Mouse (Mus musculus): ENCODE data around the gene Il4i1.

Il4i1 gene

GRCm38 (mm10) chr7:44815721-44816469 lies at the start of gene Il4i1, which contains the start of gene Nup62:
Il4i1 (plus strand) TSS chr7:44816387.
Nup62 (plus strand) TSS chr7:44816088.
- peak; percentile 100 for DNase-seq

- no peak for DNase-seq
Observed at GRCm38 (mm10) chr7:44768129-44768528, 48.1 kb upstream of the Il4i1 start.

GRCm38 (mm10) chr7:44770046-44770578 lies 46.1 kb upstream of the Il4i1 start:
- peak; percentile 32 for DNase-seq

DNA sequence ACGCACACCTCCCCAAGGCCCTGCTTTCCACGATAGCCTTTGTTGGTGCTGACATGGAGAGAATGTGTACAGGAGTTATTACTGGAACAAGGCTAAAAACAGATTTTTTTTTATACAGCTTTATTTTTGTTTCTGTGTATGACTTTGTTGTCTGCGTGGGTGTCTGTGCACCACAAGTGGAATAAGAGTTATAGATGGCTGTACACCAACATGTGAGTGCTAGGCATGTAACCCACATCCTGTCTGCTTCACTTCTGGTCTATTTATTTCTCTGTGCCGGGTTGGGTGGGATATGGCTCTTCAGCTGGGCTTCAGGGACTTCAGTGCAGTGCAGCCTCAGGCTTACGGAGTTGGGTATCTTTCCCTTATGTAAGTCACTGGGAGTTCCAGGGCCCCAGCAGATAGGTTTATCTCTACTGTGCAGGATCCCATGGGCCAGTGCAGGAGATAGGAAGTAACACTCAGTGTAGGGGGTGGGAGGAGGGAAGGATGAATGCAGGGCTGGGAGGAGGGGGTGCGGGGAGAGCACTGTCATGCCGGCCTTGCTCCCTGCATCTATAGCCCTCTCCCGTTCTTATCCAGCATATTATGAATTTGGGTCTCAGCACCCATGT lies 43.5 kb upstream of the Il4i1 start:
- DNase-seq = no peak

DNA sequence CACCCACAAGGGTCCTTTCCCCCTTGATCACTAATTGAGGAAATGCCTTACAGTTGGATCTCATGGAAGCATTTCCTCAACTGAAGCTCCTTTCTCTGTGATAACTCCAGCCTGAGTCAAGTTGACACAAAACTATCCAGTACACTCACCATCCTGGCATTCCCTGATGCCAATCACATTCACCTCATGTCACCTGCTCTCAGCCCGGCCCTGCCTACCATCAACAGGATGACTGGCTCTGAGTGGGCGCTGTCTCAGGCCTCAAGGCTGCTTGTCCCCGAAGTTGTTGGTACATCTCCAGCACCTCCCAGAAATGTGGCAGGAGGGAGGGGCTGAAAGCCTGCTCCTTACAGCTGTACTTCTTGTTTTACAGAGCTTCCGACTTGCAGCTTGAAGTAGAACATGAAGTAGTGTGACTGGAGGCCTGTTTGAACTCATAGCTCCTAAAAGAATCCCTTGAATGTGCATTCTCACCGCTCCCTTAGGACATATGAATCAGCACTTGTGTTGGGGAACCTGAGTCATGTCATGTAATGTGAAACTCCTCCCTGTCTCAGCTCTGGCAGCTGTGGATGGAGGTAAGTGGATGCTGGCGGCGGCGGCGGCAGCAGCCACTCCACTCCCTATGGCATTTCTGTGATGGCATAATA lies 39.2 kb upstream of the Il4i1 start:
- DNase-seq = no peak

DNA sequence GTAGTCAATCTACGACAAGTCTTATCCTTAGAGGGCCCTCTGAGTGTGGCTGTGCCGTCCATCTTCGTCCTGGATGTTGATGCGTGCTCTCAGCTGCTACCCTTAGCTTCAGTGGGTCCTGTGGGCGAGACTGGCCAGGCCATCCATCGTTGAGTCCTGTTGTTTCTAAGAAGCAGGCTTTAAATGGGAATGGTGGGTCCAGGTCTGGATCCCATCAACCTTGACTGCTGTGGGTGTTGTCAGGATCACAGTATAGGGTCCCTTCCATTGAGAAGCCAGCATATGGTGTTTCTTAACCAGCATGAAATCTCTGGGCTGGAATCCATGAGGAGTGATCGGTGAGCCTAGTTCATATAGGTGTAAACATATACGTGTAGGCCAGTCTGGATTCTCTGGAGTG lies 36.1 kb upstream of the Il4i1 start:
- DNase-seq = no peak

- DNase-seq = no peak
Observed at GRCm38 (mm10) chr7:44789531-44789930, 26.7 kb upstream of the Il4i1 start.

- DNase-seq = no peak
Observed at GRCm38 (mm10) chr7:44790066-44790465, 26.1 kb upstream of the Il4i1 start.

DNA sequence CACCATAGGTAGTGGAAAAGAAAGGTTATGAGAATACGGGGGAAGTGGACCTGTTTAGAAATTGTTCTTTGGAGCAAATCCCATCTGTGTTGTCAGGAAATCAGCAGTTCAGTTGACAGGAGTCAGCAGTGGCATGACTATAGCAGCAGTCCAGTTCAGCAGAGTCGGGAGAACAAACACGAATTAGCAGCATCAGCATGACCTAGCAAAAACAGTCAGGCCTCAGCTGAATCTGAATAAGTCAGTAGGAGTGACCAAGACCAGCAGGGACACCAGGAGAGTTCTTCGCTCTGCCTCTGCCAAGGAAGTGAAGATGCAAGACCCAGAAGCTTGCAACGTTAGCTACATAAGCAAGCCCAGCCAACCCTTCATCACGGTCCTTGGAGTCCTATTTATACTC lies 23.4 kb upstream of the Il4i1 start:
- DNase-seq = no peak

DNA sequence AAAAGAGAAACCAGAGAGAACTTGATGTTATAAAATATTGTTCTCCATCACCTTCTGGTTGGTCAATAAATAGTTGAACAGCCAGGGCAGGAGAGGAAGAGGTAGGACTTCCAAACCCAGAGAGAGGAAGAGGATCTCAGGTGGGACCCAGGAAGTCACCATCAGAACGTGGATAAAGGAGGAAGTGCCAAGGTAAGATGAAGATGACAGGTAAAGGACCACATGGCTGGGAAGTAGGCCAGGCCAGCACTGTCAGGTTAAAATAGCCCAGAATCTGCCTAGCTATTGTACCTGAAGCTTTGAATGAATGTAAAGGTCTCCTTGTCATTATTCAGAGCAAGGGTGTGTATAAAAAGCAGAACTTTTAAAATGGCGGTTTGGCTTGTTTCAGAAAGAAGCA lies 7.3 kb upstream of the Il4i1 start:
- no peak for DNase-seq

- no peak for DNase-seq
Observed at GRCm38 (mm10) chr7:44809466-44809865, 6.7 kb upstream of the Il4i1 start.

- DNase-seq = no peak
Observed at GRCm38 (mm10) chr7:44810365-44810764, 5.8 kb upstream of the Il4i1 start.

GRCm38 (mm10) chr7:44810819-44811557 lies 5.2 kb upstream of the Il4i1 start:
- DNase-seq = no peak

DNA sequence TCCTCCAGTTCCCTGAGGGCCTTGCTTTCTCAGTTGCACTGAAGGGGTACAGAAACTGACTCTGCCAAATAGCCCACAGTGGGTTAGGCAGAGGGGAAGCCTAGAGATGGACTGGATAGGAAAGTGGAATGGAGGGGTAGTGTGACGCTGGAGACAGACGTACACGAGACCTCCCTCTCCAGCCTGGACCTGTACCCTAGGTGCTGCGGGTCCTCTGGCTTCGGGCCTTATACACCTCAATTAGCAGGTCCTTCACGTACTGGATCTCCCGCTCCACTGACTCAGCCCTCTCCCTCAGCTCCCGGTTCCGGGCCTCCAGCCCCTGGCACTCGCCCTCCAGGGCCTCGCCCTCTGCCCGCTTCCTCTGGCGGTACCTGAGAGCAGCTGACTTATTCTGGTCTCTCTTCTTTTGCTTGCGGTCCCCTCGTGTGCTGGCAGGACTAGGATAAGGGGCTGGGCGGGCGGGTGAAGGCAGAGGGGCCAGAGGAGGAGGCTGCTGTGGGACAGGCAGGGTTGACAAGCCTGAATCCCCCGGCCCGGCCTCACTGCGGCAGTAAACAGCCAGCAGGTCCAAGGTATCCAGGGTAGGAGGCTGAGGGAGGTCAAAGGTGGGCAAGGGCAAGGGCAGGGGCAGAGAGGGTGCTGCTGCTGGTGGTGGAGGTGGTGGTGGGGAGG lies 3.4 kb upstream of the Il4i1 start:
- DNase-seq = no peak

DNA sequence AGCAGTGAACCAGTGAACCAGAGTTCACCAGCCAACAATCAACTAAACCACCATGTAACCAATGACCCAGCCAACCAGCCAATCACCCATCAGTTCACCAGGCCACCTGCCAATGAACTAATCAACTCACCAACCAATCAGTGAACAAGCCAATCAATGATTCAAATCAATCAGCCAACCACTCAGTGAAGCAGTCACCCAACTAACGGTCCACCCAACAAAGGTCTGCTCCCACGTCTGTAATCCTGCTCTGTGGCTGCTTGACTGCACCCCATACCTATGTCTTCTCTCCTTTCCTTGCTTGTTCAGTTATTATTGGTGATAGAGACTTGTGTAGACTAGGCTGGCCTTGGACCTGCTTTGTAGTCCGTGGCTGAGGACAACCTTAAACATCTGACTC lies 2.2 kb upstream of the Il4i1 start:
- no peak for DNase-seq

GRCm38 (mm10) chr7:44814423-44814822 lies 1.8 kb upstream of the Il4i1 start:
- no peak for DNase-seq

- DNase-seq = no peak
Observed at GRCm38 (mm10) chr7:44814952-44815553, 1.1 kb upstream of the Il4i1 start.

- no peak for DNase-seq
Observed at GRCm38 (mm10) chr7:44816470-44817021, 359 bp downstream of the Il4i1 start, which contains the start of gene Atf5. Atf5 (minus strand) TSS chr7:44816658.

DNA sequence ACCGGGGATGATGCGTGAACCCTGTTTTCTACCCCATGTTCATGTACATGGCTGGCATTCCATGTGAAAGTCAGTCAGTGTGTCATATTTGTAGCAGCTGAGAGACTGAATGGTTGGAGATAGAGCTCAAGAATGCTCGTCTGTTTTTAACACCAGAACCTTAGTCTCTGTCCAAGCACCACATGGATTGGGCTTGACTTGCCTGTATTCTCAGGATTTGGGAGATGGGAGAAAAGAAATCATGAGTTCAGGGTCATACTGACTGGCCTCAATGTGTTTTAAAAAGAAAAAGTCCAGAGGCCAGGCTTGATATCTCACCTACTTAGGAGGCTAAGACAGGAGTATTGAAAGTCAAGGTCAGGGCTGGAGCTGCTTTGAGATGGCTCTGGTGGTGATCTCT lies 1.3 kb downstream of the Il4i1 start:
- DNase-seq = no peak

- DNase-seq = no peak
Observed at GRCm38 (mm10) chr7:44818164-44818563, 2.0 kb downstream of the Il4i1 start.

GRCm38 (mm10) chr7:44818751-44819235 lies 2.6 kb downstream of the Il4i1 start:
- DNase-seq = peak; percentile 42

GRCm38 (mm10) chr7:44819391-44819790 lies 3.2 kb downstream of the Il4i1 start:
- no peak for DNase-seq
